Mouse (Mus musculus) heart, embryonic 13.5 days (tissue): ENCODE results near the gene Abcc4. TPM values are rescaled to one million over a fixed set of nuclear protein-coding genes. Genes with fewer than 3 reads are reported as not detected.

Source experiments
- ATAC-seq: fragments of 200-750 bp; cut with Nextera tagmentation; 2 replicates; pipeline ENCODE4 v1.8.0; 2017; ENCODE audit warnings: moderate TSS enrichment; ENCODE audit not compliant: insufficient number of reproducible peaks, low FRiP score, low TSS enrichment; ENCODE audit errors: extremely low read depth
- H3K27ac ChIP-seq: fragments of 300-500 bp; sonication (generic); replicated peaks from 2 replicates; pipeline ENCODE4 v1.5.1; 2015; ENCODE audit warnings: moderate library complexity, mild to moderate bottlenecking, inconsistent platforms
- H3K27me3 ChIP-seq: fragments of 300-500 bp; sonication (generic); replicated peaks from 2 replicates; pipeline ENCODE4 v1.6.1; 2015; ENCODE audit warnings: mild to moderate bottlenecking, inconsistent platforms
- H3K36me3 ChIP-seq: fragments of 300-500 bp; sonication (generic); 2 replicates; pipeline ENCODE4 v1.6.1; 2015; ENCODE audit warnings: mild to moderate bottlenecking, inconsistent platforms
- H3K4me1 ChIP-seq: fragments of 300-500 bp; sonication (generic); 2 replicates; pipeline ENCODE4 v1.6.1; 2015; ENCODE audit warnings: inconsistent platforms
- H3K4me2 ChIP-seq: fragments of 300-500 bp; sonication (generic); 2 replicates; pipeline ENCODE4 v1.6.1; 2015; ENCODE audit warnings: inconsistent platforms, mild to moderate bottlenecking, moderate library complexity
- H3K4me3 ChIP-seq: fragments of 300-500 bp; sonication (generic); 2 replicates; pipeline ENCODE4 v1.5.1; 2015; ENCODE audit warnings: moderate library complexity, mild to moderate bottlenecking, inconsistent platforms
- H3K9ac ChIP-seq: fragments of 300-500 bp; sonication (generic); 2 replicates; pipeline ENCODE4 v1.6.1; 2015; ENCODE audit warnings: inconsistent platforms, mild to moderate bottlenecking, moderate library complexity
- H3K9me3 ChIP-seq: fragments of 300-500 bp; sonication (generic); 2 replicates; pipeline ENCODE4 v1.6.1; 2016; ENCODE audit warnings: inconsistent platforms
- WGBS: fragments of 180-500 bp; shearing (Covaris S2); methylation state at CpG from one replicate; pipeline ENCODE4 v1.1.7; 2015; ENCODE audit warnings: mixed read lengths; 5-methylcytosine and 5-hydroxymethylcytosine counted together
- microRNA-seq: library from miRNA; unstranded; fragments of <30 nt; microRNA quantifications from one replicate; pipeline ENCODE4, GENCODE M21; 2016
- polyA plus RNA-seq: library from polyadenylated mRNA; unstranded; fragments of >200 nt; fragmentation: Nextera tagmentation; extraction: Ambion mirVana; gene quantifications from 2 replicates; pipeline ENCODE4 v1.2.1, GENCODE M21; 2015

Abcc4 gene
- polyA plus RNA-seq, 1 experiment from 2014 or later = 1.8 TPM

- H3K9ac ChIP-seq = no peak overlapping the region
- H3K4me2 ChIP-seq = no peak overlapping the region
- no peak overlapping the region for H3K4me3 ChIP-seq
- ATAC-seq = no peak
- 69% methylated on average over 8 of the region's 8 CpGs for WGBS
- peaks cover 14% of the 10 kb centered on the region; the same call in 1 of the 2 replicates for H3K4me1 ChIP-seq
- no peaks in the 10 kb centered on the region for H3K9me3 ChIP-seq
- H3K27ac ChIP-seq = no peak overlapping the region
- peaks cover 74% of the 10 kb centered on the region for H3K27me3 ChIP-seq
- H3K36me3 ChIP-seq = no peaks in the 10 kb centered on the region
These were observed 265.9 kb downstream of the Abcc4 start for GRCm38 (mm10) chr14:118440155-118440554.

GRCm38 (mm10) chr14:118437156-118437931 is 268.7 kb downstream of the Abcc4 start:
- ATAC-seq = no peak; the same call in 1 of the 2 replicates
- no peak overlapping the region for H3K27ac ChIP-seq
- peaks cover 14% of the 10 kb centered on the region; the same call in 1 of the 2 replicates for H3K4me1 ChIP-seq
- H3K36me3 ChIP-seq = no peaks in the 10 kb centered on the region
- H3K4me2 ChIP-seq = peak overlapping the region; percentile 85
- peak overlapping the region; percentile 59 for H3K4me3 ChIP-seq
- H3K9ac ChIP-seq = peak overlapping the region; percentile 72
- WGBS = under 1% methylated on average over 36 of the region's 36 CpGs
- H3K9me3 ChIP-seq = no peaks in the 10 kb centered on the region
- peaks cover 88% of the 10 kb centered on the region for H3K27me3 ChIP-seq

DNA sequence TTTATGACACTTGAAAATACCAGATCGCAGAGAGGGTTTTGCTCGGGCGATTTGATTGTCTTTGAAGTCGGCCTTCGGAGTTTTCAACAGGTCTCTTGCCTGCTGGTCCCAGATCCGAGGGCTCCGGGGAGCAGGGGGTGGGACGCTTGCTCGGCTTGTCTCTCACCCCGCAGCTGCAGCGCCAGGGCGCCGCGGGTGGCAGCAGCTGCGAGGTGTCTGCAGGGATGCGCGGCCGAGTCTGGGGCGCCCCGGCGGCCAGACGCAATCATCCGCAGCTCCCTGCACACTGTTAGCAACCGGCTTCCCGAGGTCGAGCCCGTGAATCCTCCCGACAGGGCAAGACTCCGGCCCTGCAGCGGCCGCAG is 269.2 kb downstream of the Abcc4 start:
- H3K9me3 ChIP-seq = no peaks in the 10 kb centered on the region
- ATAC-seq = peak; percentile 31; the same call in 1 of the 2 replicates
- peak overlapping the region; percentile 59 for H3K4me3 ChIP-seq
- WGBS = under 1% methylated on average over 31 of the region's 31 CpGs
- H3K4me2 ChIP-seq = peak overlapping the region; percentile 85
- H3K4me1 ChIP-seq = peaks cover 14% of the 10 kb centered on the region; the same call in 1 of the 2 replicates
- no peak overlapping the region for H3K27ac ChIP-seq
- no peaks in the 10 kb centered on the region for H3K36me3 ChIP-seq
- H3K9ac ChIP-seq = peak overlapping the region; percentile 72
- peaks cover 83% of the 10 kb centered on the region for H3K27me3 ChIP-seq

GRCm38 (mm10) chr14:118435676-118436330 is 270.2 kb downstream of the Abcc4 start:
- Histone ChIP-seq H3K9ac (no peak overlapping the region), H3K27me3 (peaks cover 74% of the 10 kb centered on the region), H3K4me1 (peaks cover 14% of the 10 kb centered on the region; the same call in 1 of the 2 replicates), H3K9me3 (no peaks in the 10 kb centered on the region), H3K4me3 (no peak overlapping the region), H3K4me2 (no peak overlapping the region), H3K36me3 (no peaks in the 10 kb centered on the region), H3K27ac (no peak overlapping the region)
- no peak for ATAC-seq
- 34% methylated on average over 12 of the region's 12 CpGs for WGBS

DNA sequence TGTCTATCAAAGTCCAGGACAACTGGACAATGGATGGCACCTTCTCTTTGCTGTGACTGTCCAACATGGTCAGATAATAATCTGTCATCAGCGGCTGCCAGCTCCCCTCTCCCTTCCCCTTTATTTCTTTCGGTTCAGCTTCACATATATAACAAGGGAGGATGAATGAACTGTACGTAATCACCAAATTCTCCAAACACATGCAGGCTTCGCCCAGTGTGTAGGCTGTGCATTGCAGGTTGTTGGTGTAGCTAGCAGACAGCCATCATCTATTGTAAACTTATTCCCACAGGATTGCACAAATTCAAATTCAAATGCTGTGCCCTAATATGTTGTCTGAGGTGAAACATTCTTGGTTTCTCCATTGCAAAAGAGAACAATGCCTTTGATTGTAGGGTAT is 271.2 kb downstream of the Abcc4 start:
- H3K36me3 ChIP-seq = no peaks in the 10 kb centered on the region
- WGBS = 73% methylated on average over 4 of the region's 4 CpGs
- no peaks in the 10 kb centered on the region for H3K9me3 ChIP-seq
- H3K27me3 ChIP-seq = peaks cover 65% of the 10 kb centered on the region
- H3K9ac ChIP-seq = no peak overlapping the region
- H3K4me1 ChIP-seq = peaks cover 14% of the 10 kb centered on the region; the same call in 1 of the 2 replicates
- ATAC-seq = no peak
- H3K4me2 ChIP-seq = no peak overlapping the region
- no peak overlapping the region for H3K4me3 ChIP-seq
- H3K27ac ChIP-seq = no peak overlapping the region

DNA sequence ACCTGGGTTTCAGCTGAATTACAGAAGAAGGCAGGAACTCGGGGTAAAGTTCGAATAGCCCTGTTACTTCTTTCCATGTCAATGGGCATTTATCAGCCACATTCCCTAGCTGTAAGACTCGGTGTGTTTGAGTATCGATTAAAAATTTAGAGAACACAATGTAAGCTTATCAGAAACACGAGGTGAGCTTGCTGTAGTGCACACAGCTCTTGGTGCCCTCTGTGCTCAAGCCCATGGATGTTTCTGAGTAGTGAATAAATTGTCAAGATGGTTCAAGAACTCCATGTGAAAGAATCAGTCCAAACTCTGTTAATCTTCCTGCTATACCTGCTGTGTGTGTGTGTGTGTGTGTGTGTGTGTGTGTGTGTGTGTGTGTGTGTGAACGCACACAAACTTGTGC is 272.2 kb downstream of the Abcc4 start:
- Histone ChIP-seq H3K36me3 (no peaks in the 10 kb centered on the region), H3K27ac (no peak overlapping the region), H3K4me2 (no peak overlapping the region), H3K9me3 (no peaks in the 10 kb centered on the region), H3K4me1 (peaks cover 14% of the 10 kb centered on the region; the same call in 1 of the 2 replicates), H3K27me3 (peaks cover 55% of the 10 kb centered on the region), H3K4me3 (no peak overlapping the region), H3K9ac (no peak overlapping the region)
- no peak for ATAC-seq
- WGBS = 61% methylated on average over 6 of the region's 6 CpGs

Small RNAs within 50 kb of the gene (microRNA-seq; reads per million reads assigned to microRNA genes)
- not detected for gene Mir6391

Other genes starting within 250 kb of the Abcc4 start
- gene Cldn10, start 81.7 kb upstream of the Abcc4 start, polyA plus RNA-seq = 1.5 and 1.6 TPM in 2 replicates
- gene Dzip1, start 219.2 kb upstream of the Abcc4 start, polyA plus RNA-seq = 6.9 and 8.0 TPM in 2 replicates
- gene Dnajc3, start 231.8 kb upstream of the Abcc4 start, polyA plus RNA-seq = 23.1 and 26.0 TPM in 2 replicates